In genomic region chr4:148723208-148723607, GRCm38 (mm10) we compare ENCODE assay signal across 21 mouse cellular contexts.
"Had no signal": no experiment of that assay in that cellular context is flagged by ENCODE, and none has a peak within 500 bp of the region (broad histone marks: within the 10 kb centered on the region; RNA-seq: fewer than 3 reads in every experiment).

No protein-coding gene starts in this region.

- H3K9me3 ChIP-seq: limb, embryonic 13.5 days; liver, embryonic 12.5 days; liver, embryonic 15.5 days; lung, embryonic 15.5 days; megakaryocyte, embryonic 14.5 days; midbrain, embryonic 10.5 days; midbrain, embryonic 13.5 days; neural tube, embryonic 13.5 days had no signal

- H3K4me3 ChIP-seq: liver, embryonic 12.5 days; liver, embryonic 15.5 days; lung, embryonic 15.5 days; megakaryocyte, embryonic 14.5 days; midbrain, embryonic 13.5 days; myocyte; neural tube, embryonic 13.5 days had no signal

- H3K36me3 ChIP-seq: limb, embryonic 13.5 days; liver, embryonic 12.5 days; liver, embryonic 15.5 days; lung, embryonic 15.5 days; midbrain, embryonic 10.5 days; midbrain, embryonic 13.5 days; neural tube, embryonic 13.5 days had no signal

- H3K27ac ChIP-seq: limb, embryonic 13.5 days; liver, embryonic 12.5 days; liver, embryonic 15.5 days; lung, embryonic 15.5 days; midbrain, embryonic 10.5 days; midbrain, embryonic 13.5 days; neural tube, embryonic 13.5 days; stomach, postnatal 0 days had no signal

- H3K4me1 ChIP-seq: liver, embryonic 12.5 days; liver, embryonic 15.5 days; megakaryocyte, embryonic 14.5 days had no signal

- DNase-seq: kidney, adult 18-20 months; kidney, adult 9 months; kidney, postnatal 14 days; kidney, postnatal 4 days; liver; lung, adult 18-20 months; lung, postnatal 10 days; lung, postnatal 36 days; retina, postnatal 1 day; thymus, adult 18-20 months; thymus, postnatal 36 days had no signal
